Comparison of ENCODE assay signal across 8 mouse cellular contexts in genomic region chr6:4602012-4602411, GRCm38 (mm10). TPM values are rescaled to one million over a fixed set of nuclear protein-coding genes. Genes with fewer than 3 reads are reported as not detected.
DNase-seq lines count a peak whose midpoint lies in the region; ATAC-seq lines count a peak whose summit lies in the region.

No protein-coding gene starts in this region.

- H3K4me3 ChIP-seq in lung, embryonic 15.5 days: peak overlapping the region; percentile 87
- peak overlapping the region; percentile 80 for H3K4me3 ChIP-seq in forebrain, embryonic 10.5 days
- peak overlapping the region; percentile 84 for H3K4me3 ChIP-seq in limb, embryonic 10.5 days
- peak overlapping the region; percentile 74 for H3K4me3 ChIP-seq in neural tube, embryonic 13.5 days

- H3K9ac ChIP-seq in lung, embryonic 15.5 days: peak overlapping the region; percentile 99; the same call in 1 of the 2 replicates
- peak overlapping the region; percentile 93; the same call in 1 of the 2 replicates for H3K9ac ChIP-seq in neural tube, embryonic 13.5 days

- H3K36me3 ChIP-seq in lung, embryonic 15.5 days: no peaks in the 10 kb centered on the region
- no peaks in the 10 kb centered on the region for H3K36me3 ChIP-seq in forebrain, embryonic 10.5 days (replicated peaks)
- H3K36me3 ChIP-seq in limb, embryonic 10.5 days: peaks cover 4% of the 10 kb centered on the region; the same call in 1 of the 2 replicates
- no peaks in the 10 kb centered on the region for H3K36me3 ChIP-seq in neural tube, embryonic 13.5 days

- ATAC-seq in lung, embryonic 15.5 days (ENCODE audit: borderline replicate concordance, extremely low read depth, low FRiP score, low TSS enrichment): no peak
- ATAC-seq in neural tube, embryonic 13.5 days (ENCODE audit: low read depth): no peak

- no peaks in the 10 kb centered on the region for H3K9me3 ChIP-seq in lung, embryonic 15.5 days
- H3K9me3 ChIP-seq in forebrain, embryonic 10.5 days: no peaks in the 10 kb centered on the region
- no peaks in the 10 kb centered on the region for H3K9me3 ChIP-seq in limb, embryonic 10.5 days (replicated peaks)
- H3K9me3 ChIP-seq in neural tube, embryonic 13.5 days: no peaks in the 10 kb centered on the region

- no peak overlapping the region for H3K27ac ChIP-seq in lung, embryonic 15.5 days
- peak overlapping the region; percentile 100 for H3K27ac ChIP-seq in forebrain, embryonic 10.5 days
- peak overlapping the region; percentile 99 for H3K27ac ChIP-seq in limb, embryonic 10.5 days
- peak overlapping the region; percentile 97; the same call in 1 of the 2 replicates for H3K27ac ChIP-seq in neural tube, embryonic 13.5 days (replicated peaks)

- no peak for DNase-seq in lung, postnatal 14 days
- DNase-seq in forebrain, embryonic 10.5 days (ENCODE audit: extremely low spot score, low spot score): no peak
- no peak for DNase-seq in limb, embryonic 10.5 days (ENCODE audit: low spot score)
- no peak for DNase-seq in natural killer cell, adult 2 months (ENCODE audit: low spot score in 2 of 2)
- no peak for DNase-seq in frontal cortex, postnatal 25 days (ENCODE audit: low spot score in 2 of 2)
- DNase-seq in adrenal gland, postnatal 36 days: no peak

- H3K27me3 ChIP-seq in lung, embryonic 15.5 days: no peaks in the 10 kb centered on the region
- peaks cover 8% of the 10 kb centered on the region; the same call in 1 of the 2 replicates for H3K27me3 ChIP-seq in forebrain, embryonic 10.5 days (ENCODE audit: poor library complexity, severe bottlenecking)
- no peaks in the 10 kb centered on the region for H3K27me3 ChIP-seq in limb, embryonic 10.5 days (ENCODE audit: low read depth, poor library complexity, severe bottlenecking)
- H3K27me3 ChIP-seq in neural tube, embryonic 13.5 days: no peaks in the 10 kb centered on the region

- 53% methylated on average over 5 of the region's 5 CpGs for WGBS in lung, embryonic 15.5 days
- WGBS in forebrain, embryonic 10.5 days: 75% methylated on average over 5 of the region's 5 CpGs
- 38% methylated on average over 5 of the region's 5 CpGs for WGBS in limb, embryonic 10.5 days
- WGBS in neural tube, embryonic 13.5 days: 49% methylated on average over 5 of the region's 5 CpGs

- peak overlapping the region; percentile 82 for H3K4me2 ChIP-seq in lung, embryonic 15.5 days
- H3K4me2 ChIP-seq in neural tube, embryonic 13.5 days: peak overlapping the region; percentile 91

- H3K4me1 ChIP-seq in lung, embryonic 15.5 days: peaks cover 30% of the 10 kb centered on the region
- peaks cover 66% of the 10 kb centered on the region for H3K4me1 ChIP-seq in forebrain, embryonic 10.5 days
- H3K4me1 ChIP-seq in limb, embryonic 10.5 days: peaks cover 74% of the 10 kb centered on the region
- peaks cover 44% of the 10 kb centered on the region for H3K4me1 ChIP-seq in neural tube, embryonic 13.5 days (replicated peaks)

RNA-seq across cellular contexts. Expression of gene Casd1, which starts 1.4 kb away (rescaled TPM):
- polyA plus RNA-seq in lung, embryonic 15.5 days (2015; fragmentation: Nextera tagmentation; extraction: Ambion mirVana): 32.4 and 34.3 TPM in 2 replicates
- polyA plus RNA-seq in forebrain, embryonic 10.5 days (2016; fragmentation: Nextera tagmentation; extraction: Ambion mirVana): 34.5 and 34.7 TPM in 2 replicates
- polyA plus RNA-seq in limb, embryonic 10.5 days (2016; fragmentation: Nextera tagmentation; extraction: Ambion mirVana): 84.3 and 89.6 TPM in 2 replicates
- 36.7 and 39.9 TPM in 2 replicates for polyA plus RNA-seq in neural tube, embryonic 13.5 days (2015; fragmentation: Nextera tagmentation; extraction: Ambion mirVana)
- 10 to 100 TPM; 31.2 to 47.8 TPM for total RNA-seq in adrenal gland, postnatal 36 days (2021)
